Mouse (Mus musculus) liver, embryonic 12.5 days (tissue): Measurements from ENCODE around the gene Shank3. TPM values are rescaled to one million over a fixed set of nuclear protein-coding genes. Genes with fewer than 3 reads are reported as not detected.

Experiments
- ATAC-seq: fragments of 200-750 bp; cut with Nextera tagmentation; 2 replicates; pipeline ENCODE4 v1.8.0; 2017; ENCODE audit warnings: moderate number of reproducible peaks, mild to moderate bottlenecking, moderate library complexity
- H3K27ac ChIP-seq: fragments of 300-500 bp; sonication (generic); 2 replicates; pipeline ENCODE4 v1.5.1; 2016; ENCODE audit warnings: mild to moderate bottlenecking
- H3K27me3 ChIP-seq: fragments of 300-500 bp; sonication (generic); replicated peaks from 2 replicates; pipeline ENCODE4 v1.6.1; 2016; ENCODE audit warnings: mild to moderate bottlenecking, moderate library complexity
- H3K36me3 ChIP-seq: fragments of 300-500 bp; sonication (generic); 2 replicates; pipeline ENCODE4 v1.6.1; 2016; ENCODE audit warnings: mild to moderate bottlenecking, moderate library complexity
- H3K4me1 ChIP-seq: fragments of 300-500 bp; sonication (generic); 2 replicates; pipeline ENCODE4 v1.6.1; 2016
- H3K4me2 ChIP-seq: fragments of 300-500 bp; sonication (generic); 2 replicates; pipeline ENCODE4 v1.6.1; 2016; ENCODE audit warnings: mild to moderate bottlenecking, moderate library complexity
- H3K4me3 ChIP-seq: fragments of 300-500 bp; sonication (generic); 2 replicates; pipeline ENCODE4 v1.5.1; 2016; ENCODE audit warnings: mild to moderate bottlenecking, moderate library complexity
- H3K9ac ChIP-seq: fragments of 300-500 bp; sonication (generic); 2 replicates; pipeline ENCODE4 v1.6.1; 2016; ENCODE audit warnings: mild to moderate bottlenecking, moderate library complexity
- H3K9me3 ChIP-seq: fragments of 300-500 bp; sonication (generic); replicated peaks from 2 replicates; pipeline ENCODE4 v1.6.1; 2016; ENCODE audit warnings: mild to moderate bottlenecking, moderate library complexity
- WGBS: fragments of 180-500 bp; shearing (Covaris S2); methylation state at CpG from one replicate; pipeline ENCODE4 v1.1.7; 2016; ENCODE audit not compliant: insufficient replicate concordance; 5-methylcytosine and 5-hydroxymethylcytosine counted together
- polyA plus RNA-seq: library from polyadenylated mRNA; unstranded; fragments of >200 nt; fragmentation: Nextera tagmentation; extraction: Ambion mirVana; gene quantifications from 2 replicates; pipeline ENCODE4 v1.2.1, GENCODE M21; 2016

The Shank3 gene
- polyA plus RNA-seq, 1 experiment from 2014 or later = 0.81 TPM

DNA sequence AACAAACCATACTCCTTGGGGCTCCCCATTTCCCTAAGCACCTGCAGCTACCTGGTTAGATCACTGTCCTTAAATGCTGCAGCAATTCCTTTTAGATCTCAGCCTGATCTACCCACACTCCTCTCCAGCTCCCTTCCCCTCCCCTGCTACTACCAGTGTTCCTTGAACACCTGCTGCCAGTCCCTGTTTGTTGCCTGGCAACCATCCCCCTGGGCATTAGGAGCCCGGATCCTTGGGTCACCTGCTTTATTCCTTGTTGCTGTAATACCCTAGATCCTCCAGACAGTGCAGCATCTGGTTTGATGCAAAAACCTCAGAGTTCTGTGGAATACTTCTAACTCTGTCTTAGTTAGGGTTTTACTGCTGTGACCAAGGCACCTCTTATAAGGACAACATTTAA is 34.4 kb upstream of the Shank3 start:
- no peak overlapping the region for H3K4me2 ChIP-seq
- no peaks in the 10 kb centered on the region for H3K4me1 ChIP-seq
- no peak overlapping the region for H3K9ac ChIP-seq
- ATAC-seq = no peak
- H3K27ac ChIP-seq = no peak overlapping the region
- no peaks in the 10 kb centered on the region for H3K9me3 ChIP-seq
- H3K36me3 ChIP-seq = no peaks in the 10 kb centered on the region
- H3K27me3 ChIP-seq = peaks cover 9% of the 10 kb centered on the region; the same call in 1 of the 2 replicates
- 38% methylated on average over 1 of the region's 1 CpGs for WGBS
- no peak overlapping the region for H3K4me3 ChIP-seq

GRCm38 (mm10) chr15:89468577-89468976 is 30.8 kb upstream of the Shank3 start:
- H3K4me1 ChIP-seq = no peaks in the 10 kb centered on the region
- no peak overlapping the region for H3K4me2 ChIP-seq

GRCm38 (mm10) chr15:89471476-89471875 is 27.9 kb upstream of the Shank3 start:
- no peak for ATAC-seq
- Histone ChIP-seq H3K4me3 (no peak overlapping the region), H3K9ac (no peak overlapping the region), H3K27me3 (no peaks in the 10 kb centered on the region), H3K36me3 (peaks cover 5% of the 10 kb centered on the region; the same call in 1 of the 2 replicates), H3K9me3 (no peaks in the 10 kb centered on the region), H3K4me2 (no peak overlapping the region), H3K27ac (no peak overlapping the region), H3K4me1 (peaks cover 14% of the 10 kb centered on the region)
- WGBS = 78% methylated on average over 4 of the region's 4 CpGs

More at GRCm38 (mm10) chr15:89468577-89468976, 30.8 kb upstream of the Shank3 start:
- Histone ChIP-seq H3K36me3 (peaks cover 4% of the 10 kb centered on the region; the same call in 1 of the 2 replicates), H3K27ac (no peak overlapping the region), H3K9ac (no peak overlapping the region), H3K27me3 (no peaks in the 10 kb centered on the region), H3K4me3 (no peak overlapping the region), H3K9me3 (no peaks in the 10 kb centered on the region)
- 21% methylated on average over 2 of the region's 2 CpGs for WGBS
- no peak for ATAC-seq

DNA sequence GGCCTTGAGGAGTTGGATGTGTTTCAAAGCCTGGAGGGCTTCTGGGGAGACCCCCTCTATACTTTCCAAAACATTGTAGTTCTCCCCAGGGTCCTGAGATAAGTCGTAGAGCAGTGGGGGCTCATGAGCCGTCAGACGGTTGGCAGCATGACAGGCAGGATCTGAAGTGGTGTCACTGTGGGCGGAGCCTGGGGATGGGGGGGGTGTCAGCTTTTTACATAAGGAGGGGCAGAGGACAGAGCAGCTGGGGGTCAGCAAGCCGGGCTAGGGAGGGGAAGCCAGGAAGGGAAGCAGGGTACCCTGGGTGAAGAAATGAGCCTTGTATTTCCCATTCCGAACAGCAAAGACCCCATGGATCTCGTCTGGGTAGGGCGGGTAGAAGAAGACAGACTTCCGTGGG is 26.1 kb upstream of the Shank3 start:
- peaks cover 5% of the 10 kb centered on the region; the same call in 1 of the 2 replicates for H3K36me3 ChIP-seq
- 76% methylated on average over 9 of the region's 9 CpGs for WGBS
- no peak overlapping the region for H3K4me2 ChIP-seq
- H3K27ac ChIP-seq = no peak overlapping the region
- H3K27me3 ChIP-seq = no peaks in the 10 kb centered on the region
- H3K9ac ChIP-seq = no peak overlapping the region
- peaks cover 31% of the 10 kb centered on the region for H3K4me1 ChIP-seq
- no peaks in the 10 kb centered on the region for H3K9me3 ChIP-seq
- H3K4me3 ChIP-seq = no peak overlapping the region
- no peak for ATAC-seq

- ATAC-seq = no peak
- H3K4me3 ChIP-seq = no peak overlapping the region
- WGBS = 90% methylated on average over 8 of the region's 8 CpGs
- no peak overlapping the region for H3K27ac ChIP-seq
- peaks cover 5% of the 10 kb centered on the region; the same call in 1 of the 2 replicates for H3K36me3 ChIP-seq
- no peak overlapping the region for H3K4me2 ChIP-seq
- H3K9ac ChIP-seq = no peak overlapping the region
- H3K4me1 ChIP-seq = peaks cover 31% of the 10 kb centered on the region
- H3K27me3 ChIP-seq = no peaks in the 10 kb centered on the region
- H3K9me3 ChIP-seq = no peaks in the 10 kb centered on the region
Measured at GRCm38 (mm10) chr15:89473921-89474320, 25.5 kb upstream of the Shank3 start.

- Histone ChIP-seq H3K4me3 (peak overlapping the region; percentile 62; the same call in 1 of the 2 replicates), H3K9me3 (no peaks in the 10 kb centered on the region), H3K4me1 (peaks cover 31% of the 10 kb centered on the region), H3K36me3 (peaks cover 5% of the 10 kb centered on the region; the same call in 1 of the 2 replicates), H3K9ac (no peak overlapping the region), H3K27me3 (no peaks in the 10 kb centered on the region), H3K4me2 (peak overlapping the region; percentile 83), H3K27ac (no peak overlapping the region)
- 83% methylated on average over 19 of the region's 19 CpGs for WGBS
- no peak for ATAC-seq
Measured at GRCm38 (mm10) chr15:89474596-89475292, 24.7 kb upstream of the Shank3 start.

GRCm38 (mm10) chr15:89475293-89475600 is 24.2 kb upstream of the Shank3 start:
- no peak overlapping the region for H3K9ac ChIP-seq

GRCm38 (mm10) chr15:89475611-89476474 is 23.6 kb upstream of the Shank3 start:
- 8% methylated on average over 44 of the region's 44 CpGs for WGBS

More at GRCm38 (mm10) chr15:89475293-89475600, 24.2 kb upstream of the Shank3 start:
- H3K36me3 ChIP-seq = peaks cover 5% of the 10 kb centered on the region; the same call in 1 of the 2 replicates
- no peaks in the 10 kb centered on the region for H3K27me3 ChIP-seq
- no peaks in the 10 kb centered on the region for H3K9me3 ChIP-seq
- peak overlapping the region; percentile 62 for H3K4me3 ChIP-seq
- peaks cover 31% of the 10 kb centered on the region for H3K4me1 ChIP-seq
- no peak overlapping the region for H3K27ac ChIP-seq
- peak overlapping the region; percentile 83 for H3K4me2 ChIP-seq
- ATAC-seq = no peak
- 40% methylated on average over 7 of the region's 7 CpGs for WGBS

GRCm38 (mm10) chr15:89476475-89476815 is 23.0 kb upstream of the Shank3 start:
- Histone ChIP-seq H3K4me1 (peaks cover 31% of the 10 kb centered on the region), H3K27ac (peak overlapping the region; percentile 59; the same call in 1 of the 2 replicates), H3K9ac (peak overlapping the region; percentile 67), H3K9me3 (no peaks in the 10 kb centered on the region), H3K4me3 (peak overlapping the region; percentile 62), H3K27me3 (no peaks in the 10 kb centered on the region), H3K4me2 (peak overlapping the region; percentile 83), H3K36me3 (peaks cover 5% of the 10 kb centered on the region; the same call in 1 of the 2 replicates)
- WGBS = 2% methylated on average over 5 of the region's 5 CpGs
- no peak for ATAC-seq

More at GRCm38 (mm10) chr15:89475611-89476474, 23.6 kb upstream of the Shank3 start:
- peak overlapping the region; percentile 59; the same call in 1 of the 2 replicates for H3K27ac ChIP-seq
- peaks cover 31% of the 10 kb centered on the region for H3K4me1 ChIP-seq
- H3K27me3 ChIP-seq = no peaks in the 10 kb centered on the region
- H3K4me3 ChIP-seq = peak overlapping the region; percentile 62
- peak; percentile 98 for ATAC-seq
- peak overlapping the region; percentile 67 for H3K9ac ChIP-seq
- peak overlapping the region; percentile 83 for H3K4me2 ChIP-seq
- H3K36me3 ChIP-seq = peaks cover 5% of the 10 kb centered on the region; the same call in 1 of the 2 replicates
- no peaks in the 10 kb centered on the region for H3K9me3 ChIP-seq

DNA sequence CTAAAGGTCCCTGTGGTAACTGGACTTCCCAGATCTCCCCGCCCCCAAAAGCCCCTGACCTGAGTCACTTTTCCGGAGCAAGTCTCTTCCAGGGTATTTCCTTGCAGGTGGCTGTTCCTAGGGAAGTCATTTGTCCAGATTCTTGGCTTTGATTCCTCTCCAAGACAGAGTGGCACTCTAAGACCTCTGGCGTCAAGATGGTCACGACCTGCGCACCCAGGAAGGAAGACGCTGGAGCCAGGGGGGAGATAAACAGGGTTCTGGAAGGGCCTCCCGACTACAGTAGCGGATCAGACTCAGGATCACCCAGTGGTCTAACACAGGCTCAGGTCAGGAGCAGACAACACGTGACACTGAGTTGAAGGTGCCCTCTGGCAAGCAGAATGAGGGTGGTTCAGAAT is 22.3 kb upstream of the Shank3 start, which contains the start of gene Arsa:
Gene Arsa, minus strand, starts transcription at position 335 of the 401 bp plus-strand sequence.
- H3K4me3 ChIP-seq = peak within 1 kb of the TSS; percentile 62
- WGBS = 23% methylated on average over 9 of the region's 9 CpGs

GRCm38 (mm10) chr15:89477806-89478205 is 21.6 kb upstream of the Shank3 start:
- H3K4me3 ChIP-seq = no peak overlapping the region
- H3K9me3 ChIP-seq = no peaks in the 10 kb centered on the region
- H3K27ac ChIP-seq = no peak overlapping the region
- no peaks in the 10 kb centered on the region for H3K27me3 ChIP-seq
- H3K4me2 ChIP-seq = 0 out of 2 replicates have a peak overlapping the region, but pooled peaks have one; percentile 4
- 60% methylated on average over 8 of the region's 8 CpGs for WGBS
- H3K36me3 ChIP-seq = peaks cover 5% of the 10 kb centered on the region; the same call in 1 of the 2 replicates
- H3K4me1 ChIP-seq = peaks cover 31% of the 10 kb centered on the region
- no peak overlapping the region for H3K9ac ChIP-seq
- ATAC-seq = no peak

More for the DNA sequence above, 22.3 kb upstream of the Shank3 start, which contains the start of gene Arsa:
- peaks cover 5% of the 10 kb centered on the region; the same call in 1 of the 2 replicates for H3K36me3 ChIP-seq
- no peaks in the 10 kb centered on the region for H3K27me3 ChIP-seq
- H3K27ac ChIP-seq = peak within 1 kb of the TSS; percentile 59; the same call in 1 of the 2 replicates
- peak within 1 kb of the TSS; percentile 83 for H3K4me2 ChIP-seq
- no peak for ATAC-seq
- peak within 1 kb of the TSS; percentile 67 for H3K9ac ChIP-seq
- H3K4me1 ChIP-seq = peaks cover 31% of the 10 kb centered on the region
- H3K9me3 ChIP-seq = no peaks in the 10 kb centered on the region
